In genomic region chr16:95750211-95750629, GRCm38 (mm10) we compare ENCODE assay signal across 8 mouse cellular contexts. TPM values are rescaled to one million over a fixed set of nuclear protein-coding genes. Genes with fewer than 3 reads are reported as not detected.
DNase-seq lines count a peak whose midpoint lies in the region; ATAC-seq and TF ChIP-seq lines count a peak whose summit lies in the region.
"Had no signal": no experiment of that assay in that cellular context is flagged by ENCODE, and none has a peak within 500 bp of the region (broad histone marks: within the 10 kb centered on the region; RNA-seq: fewer than 3 reads in every experiment).

No protein-coding gene starts in this region.

- WGBS in lung, adult 2 months, result 35% methylated on average over 6 of the region's 6 CpGs
- WGBS in heart, embryonic 16.5 days, result 73% methylated on average over 6 of the region's 6 CpGs
- 55% methylated on average over 6 of the region's 6 CpGs for WGBS in lung, embryonic 15.5 days
- WGBS in midbrain, embryonic 14.5 days, result 94% methylated on average over 6 of the region's 6 CpGs
- 98% methylated on average over 6 of the region's 6 CpGs for WGBS in hindbrain, embryonic 13.5 days

- no peaks in the 10 kb centered on the region for H3K9me3 ChIP-seq in heart, embryonic 16.5 days (replicated peaks; ENCODE audit: control insufficient read depth, low read length)
- H3K9me3 ChIP-seq in lung, embryonic 15.5 days, result no peaks in the 10 kb centered on the region
- no peaks in the 10 kb centered on the region for H3K9me3 ChIP-seq in midbrain, embryonic 14.5 days (ENCODE audit: control insufficient read depth, low read length)
- H3K9me3 ChIP-seq in hindbrain, embryonic 13.5 days, result no peaks in the 10 kb centered on the region
- H3K9me3 ChIP-seq: liver, embryonic 13.5 days had no signal

- H3K9ac ChIP-seq in heart, embryonic 16.5 days (ENCODE audit: low read length), result no peak overlapping the region
- no peak overlapping the region for H3K9ac ChIP-seq in lung, embryonic 15.5 days
- H3K9ac ChIP-seq in midbrain, embryonic 14.5 days (replicated peaks; ENCODE audit: low read length), result no peak overlapping the region
- H3K9ac ChIP-seq in hindbrain, embryonic 13.5 days, result no peak overlapping the region
- H3K9ac ChIP-seq: liver, embryonic 13.5 days had no signal

- peaks cover 26% of the 10 kb centered on the region for H3K4me1 ChIP-seq in lung, adult 2 months (ENCODE audit: control insufficient read depth, insufficient read depth, low read length)
- H3K4me1 ChIP-seq in heart, embryonic 16.5 days (ENCODE audit: control insufficient read depth, insufficient read depth, low read length), result peaks cover 33% of the 10 kb centered on the region
- peaks cover 34% of the 10 kb centered on the region for H3K4me1 ChIP-seq in lung, embryonic 15.5 days
- no peaks in the 10 kb centered on the region for H3K4me1 ChIP-seq in midbrain, embryonic 14.5 days (ENCODE audit: control insufficient read depth, insufficient read depth, low read length)
- H3K4me1 ChIP-seq in hindbrain, embryonic 13.5 days (replicated peaks), result no peaks in the 10 kb centered on the region; the same call in 1 of the 2 replicates

- no peak overlapping the region for H3K4me2 ChIP-seq in heart, embryonic 16.5 days (ENCODE audit: low read depth, low read length)
- H3K4me2 ChIP-seq in lung, embryonic 15.5 days, result no peak overlapping the region
- no peak overlapping the region for H3K4me2 ChIP-seq in midbrain, embryonic 14.5 days (ENCODE audit: low read length)
- no peak overlapping the region for H3K4me2 ChIP-seq in hindbrain, embryonic 13.5 days
- H3K4me2 ChIP-seq: liver, embryonic 13.5 days had no signal

- DNase-seq in lung, adult 18-20 months, result peak; percentile 50 to 76
- no peak for DNase-seq in lung, adult 2 months
- DNase-seq in thymus, postnatal 36 days, result peak; percentile 69 to 81
- DNase-seq in midbrain, embryonic 14.5 days, result no peak
- DNase-seq: liver, embryonic 13.5 days had no signal

- no peaks in the 10 kb centered on the region for H3K27me3 ChIP-seq in heart, embryonic 16.5 days (ENCODE audit: control insufficient read depth, insufficient read depth, low read length)
- no peaks in the 10 kb centered on the region for H3K27me3 ChIP-seq in lung, embryonic 15.5 days
- H3K27me3 ChIP-seq in midbrain, embryonic 14.5 days (ENCODE audit: control insufficient read depth, insufficient read depth, low read length), result no peaks in the 10 kb centered on the region
- no peaks in the 10 kb centered on the region for H3K27me3 ChIP-seq in hindbrain, embryonic 13.5 days
- H3K27me3 ChIP-seq: liver, embryonic 13.5 days had no signal

- no peak overlapping the region for H3K4me3 ChIP-seq in lung, adult 2 months (replicated peaks; ENCODE audit: extremely low read depth, low read depth, low read length)
- H3K4me3 ChIP-seq in heart, embryonic 16.5 days (ENCODE audit: low read length), result no peak overlapping the region
- no peak overlapping the region for H3K4me3 ChIP-seq in lung, embryonic 15.5 days
- H3K4me3 ChIP-seq in midbrain, embryonic 14.5 days (replicated peaks; ENCODE audit: low read depth, low read length), result no peak overlapping the region
- no peak overlapping the region for H3K4me3 ChIP-seq in hindbrain, embryonic 13.5 days
- H3K4me3 ChIP-seq: liver, embryonic 13.5 days had no signal

- H3K36me3 ChIP-seq in heart, embryonic 16.5 days (ENCODE audit: control insufficient read depth, insufficient read depth), result no peaks in the 10 kb centered on the region
- no peaks in the 10 kb centered on the region for H3K36me3 ChIP-seq in lung, embryonic 15.5 days
- H3K36me3 ChIP-seq in midbrain, embryonic 14.5 days (ENCODE audit: control insufficient read depth, insufficient read depth, low read length), result no peaks in the 10 kb centered on the region
- H3K36me3 ChIP-seq in hindbrain, embryonic 13.5 days, result no peaks in the 10 kb centered on the region
- H3K36me3 ChIP-seq: liver, embryonic 13.5 days had no signal

- TF ChIP-seq CTCF in lung, adult 2 months (IDR thresholded peaks at IDR 0.05; ENCODE audit: insufficient read depth, low read length), result no peak

- peak overlapping the region; percentile 48; the same call in 1 of the 2 replicates for H3K27ac ChIP-seq in heart, embryonic 16.5 days (ENCODE audit: low read length)
- peak overlapping the region; percentile 21; the same call in 1 of the 2 replicates for H3K27ac ChIP-seq in lung, embryonic 15.5 days
- no peak overlapping the region for H3K27ac ChIP-seq in midbrain, embryonic 14.5 days (replicated peaks; ENCODE audit: low read depth, low read length)
- H3K27ac ChIP-seq in hindbrain, embryonic 13.5 days, result no peak overlapping the region
- H3K27ac ChIP-seq: liver, embryonic 13.5 days had no signal

- TF ChIP-seq POLR2A in lung, adult 2 months (IDR thresholded peaks at IDR 0.05; ENCODE audit: borderline replicate concordance, extremely low read depth, low read depth, low read length), result no peak

- no peak; the same call in 1 of the 2 replicates for ATAC-seq in heart, embryonic 16.5 days (replicated peaks; ENCODE audit: extremely low read depth, insufficient read depth, low FRiP score)
- no peak for ATAC-seq in lung, embryonic 15.5 days (ENCODE audit: borderline replicate concordance, extremely low read depth, low FRiP score, low TSS enrichment)
- ATAC-seq in midbrain, embryonic 14.5 days (ENCODE audit: low FRiP score, low TSS enrichment), result no peak
- ATAC-seq in hindbrain, embryonic 13.5 days (ENCODE audit: low FRiP score), result no peak

RNA-seq across cellular contexts. Expression of gene Ets2, which starts 48.3 kb away (rescaled TPM):
- polyA plus RNA-seq in lung, adult 2 months (2012; rRNA removed), result 113 and 270 TPM in 2 replicates
- 71.1 and 73.6 TPM in 2 replicates for polyA plus RNA-seq in heart, embryonic 16.5 days (2015; fragmentation: Nextera tagmentation; extraction: Ambion mirVana)
- 96.1 and 107 TPM in 2 replicates for polyA plus RNA-seq in lung, embryonic 15.5 days (2015; fragmentation: Nextera tagmentation; extraction: Ambion mirVana)
- 11.9 and 12.4 TPM in 2 replicates for polyA plus RNA-seq in midbrain, embryonic 14.5 days (2014; fragmentation: Nextera tagmentation; extraction: Ambion mirVana)
- 20.6 and 22.2 TPM in 2 replicates for polyA plus RNA-seq in hindbrain, embryonic 13.5 days (2015; fragmentation: Nextera tagmentation; extraction: Ambion mirVana)

Comparison
In these comparisons a context has a peak if more than half of its experiments do, and no peak if none do; other contexts are left out.
1. DNase-seq: peak in lung, adult 18-20 months (2 of 2) and thymus, postnatal 36 days (2 of 2); none in lung, adult 2 months (single experiment) and midbrain, embryonic 14.5 days (single experiment).
2. H3K27ac ChIP-seq: peak in heart, embryonic 16.5 days (single experiment) and lung, embryonic 15.5 days (single experiment); none in midbrain, embryonic 14.5 days (single experiment) and hindbrain, embryonic 13.5 days (single experiment).